ENCODE assay signal across 12 mouse cellular contexts in genomic region chr1:181245554-181246486, GRCm38 (mm10). TPM values are rescaled to one million over a fixed set of nuclear protein-coding genes. Genes with fewer than 3 reads are reported as not detected.
DNase-seq lines count a peak whose midpoint lies in the region; ATAC-seq and TF ChIP-seq lines count a peak whose summit lies in the region.
"Had no signal": no experiment of that assay in that cellular context is flagged by ENCODE, and none has a peak within 500 bp of the region (broad histone marks: within the 10 kb centered on the region; RNA-seq: fewer than 3 reads in every experiment).

No protein-coding gene starts in this region.

- TF ChIP-seq EP300 in liver, postnatal 0 days (IDR thresholded peaks at IDR 0.05; ENCODE audit: low read depth), result peak; percentile 83

- H3K4me1 ChIP-seq in heart, embryonic 13.5 days, result peaks cover 20% of the 10 kb centered on the region
- peaks cover 89% of the 10 kb centered on the region for H3K4me1 ChIP-seq in erythroblast, embryonic 14.5 days (ENCODE audit: control insufficient read depth)
- peaks cover 41% of the 10 kb centered on the region for H3K4me1 ChIP-seq in liver, postnatal 0 days (ENCODE audit: insufficient read depth)

- no peaks in the 10 kb centered on the region for H3K36me3 ChIP-seq in heart, embryonic 13.5 days
- peaks cover 52% of the 10 kb centered on the region for H3K36me3 ChIP-seq in erythroblast, embryonic 14.5 days (ENCODE audit: control insufficient read depth)
- H3K36me3 ChIP-seq in liver, postnatal 0 days (replicated peaks; ENCODE audit: insufficient read depth, low read length), result no peaks in the 10 kb centered on the region

- no peaks in the 10 kb centered on the region for H3K9me3 ChIP-seq in heart, embryonic 13.5 days
- H3K9me3 ChIP-seq in erythroblast, embryonic 14.5 days (ENCODE audit: control insufficient read depth, low read length), result peaks cover 11% of the 10 kb centered on the region
- no peaks in the 10 kb centered on the region for H3K9me3 ChIP-seq in liver, postnatal 0 days (ENCODE audit: low read length)

- ATAC-seq in heart, embryonic 13.5 days (ENCODE audit: extremely low read depth, insufficient number of reproducible peaks, low FRiP score, low TSS enrichment), result no peak; the same call in 1 of the 2 replicates
- ATAC-seq in liver, postnatal 0 days, result peak; percentile 77
- ATAC-seq: forebrain, postnatal 0 days; lung, postnatal 0 days had no signal

- no peak overlapping the region for H3K4me3 ChIP-seq in heart, embryonic 13.5 days
- peak overlapping the region; percentile 63 for H3K4me3 ChIP-seq in erythroblast, embryonic 14.5 days (replicated peaks)
- H3K4me3 ChIP-seq in liver, postnatal 0 days (ENCODE audit: low read depth, low read length), result 0 out of 2 replicates have a peak overlapping the region, but pooled peaks have one; percentile 8

- H3K27me3 ChIP-seq in heart, embryonic 13.5 days (replicated peaks), result no peaks in the 10 kb centered on the region
- H3K27me3 ChIP-seq in erythroblast, embryonic 14.5 days (ENCODE audit: control insufficient read depth), result no peaks in the 10 kb centered on the region
- H3K27me3 ChIP-seq in liver, postnatal 0 days (ENCODE audit: insufficient read depth, low read length), result no peaks in the 10 kb centered on the region

- 0 out of 2 replicates have a peak overlapping the region, but pooled peaks have one; percentile 21 for H3K9ac ChIP-seq in heart, embryonic 13.5 days
- peak overlapping the region; percentile 63 for H3K9ac ChIP-seq in liver, postnatal 0 days (replicated peaks)
- H3K9ac ChIP-seq: forebrain, postnatal 0 days had no signal

- peak overlapping the region; percentile 19; the same call in 1 of the 2 replicates for H3K4me2 ChIP-seq in heart, embryonic 13.5 days
- peak overlapping the region; percentile 61 for H3K4me2 ChIP-seq in liver, postnatal 0 days (ENCODE audit: low read depth, low read length)

- no peak for TF ChIP-seq CTCF in liver, postnatal 0 days (IDR thresholded peaks at IDR 0.05; ENCODE audit: low read depth)

- H3K27ac ChIP-seq in heart, embryonic 13.5 days (replicated peaks), result peak overlapping the region; percentile 50
- H3K27ac ChIP-seq in liver, postnatal 0 days (ENCODE audit: low read depth), result peak overlapping the region; percentile 85

- DNase-seq in heart, postnatal 10 days, result no peak
- peak; percentile 90 for DNase-seq in MEL-GATA-1-ER (ENCODE audit: extremely low read depth, low read depth)
- DNase-seq in liver, postnatal 0 days, result peak; percentile 46
- DNase-seq in T-cell, adult 2 months (ENCODE audit: low spot score), result no peak
- no peak for DNase-seq in ovary, adult 18-20 months (ENCODE audit: low spot score)
- no peak for DNase-seq in right cerebral cortex, adult 2 months (ENCODE audit: low spot score in 2 of 2)
- DNase-seq: cerebellum, adult 18-20 months; forebrain, postnatal 0 days; thymus, adult 18-20 months had no signal

- WGBS in heart, embryonic 13.5 days, result 63% methylated on average over 11 of the region's 11 CpGs
- WGBS in liver, postnatal 0 days (ENCODE audit: insufficient replicate concordance), result 56% methylated on average over 11 of the region's 11 CpGs

- intact Hi-C loops in heart, postnatal 10 days (cut with DNase I), result no loop called here

RNA-seq across cellular contexts. Expression of gene Wdr26, which starts 34.0 kb away (rescaled TPM):
- 25.9 and 26.7 TPM in 2 replicates for polyA plus RNA-seq in heart, embryonic 13.5 days (2015; fragmentation: Nextera tagmentation; extraction: Ambion mirVana)
- 100 to 1,000 TPM; 135 to 147 TPM for total RNA-seq in heart, postnatal 10 days (2021)
- polyA plus RNA-seq in erythroblast, embryonic 14.5 days (2012), result 12.7 and 17.8 TPM in 2 replicates
- polyA plus RNA-seq in liver, postnatal 0 days (2015; fragmentation: Nextera tagmentation; extraction: Ambion mirVana), result 39.4 and 40.1 TPM in 2 replicates

Comparison
In these comparisons a context has a peak if more than half of its experiments do, and no peak if none do; other contexts are left out.
1. DNase-seq: peak in MEL-GATA-1-ER (single experiment) and liver, postnatal 0 days (single experiment); none in heart, postnatal 10 days (0 of 2), T-cell, adult 2 months (single experiment), ovary, adult 18-20 months (single experiment) and right cerebral cortex, adult 2 months (0 of 2).